Mouse (Mus musculus): Measurements from ENCODE around the gene Nxph4. TPM values are rescaled to one million over a fixed set of nuclear protein-coding genes. Genes with fewer than 3 reads are reported as not detected.

Gene Nxph4
- total and polyA plus RNA-seq, 3 experiments: 0.13 to 0.14 TPM; not detected in 1

GRCm38 (mm10) chr10:127520714-127521357, 13.5 kb downstream of the Nxph4 start:
- H3K4me1 ChIP-seq (ENCODE audit: control insufficient read depth in 1 of 2, insufficient read depth in 2 of 2): peaks cover 15 to 47% of the 10 kb centered on the region in 2 experiments
- H3K79me2 ChIP-seq (replicated peaks; ENCODE audit: control insufficient read depth, extremely low read depth, insufficient read depth, poor library complexity, severe bottlenecking): peaks cover 28% of the 10 kb centered on the region
- peak overlapping the region; percentile 92 for H3K9ac ChIP-seq (ENCODE audit: insufficient read depth, low read depth)
- peak overlapping the region; percentile 42 for H3K4me2 ChIP-seq (ENCODE audit: insufficient read depth, low read depth, poor library complexity, severe bottlenecking)
- peak overlapping the region; percentile 78 for H3K27ac ChIP-seq (ENCODE audit: insufficient read depth, low read depth)
- peak; percentile 54 for DNase-seq (ENCODE audit: extremely low read depth)
- dilution Hi-C loops (cut with MboI; ENCODE audit: extremely low pct_ligation_motif_present, extremely low pct_unique_long_range_greater_than_20kb, low sequenced_read_pairs): no loop called here
- in situ Hi-C loops (cut with MboI; ENCODE audit: low pct_ligation_motif_present, low pct_unique_long_range_greater_than_20kb, low sequenced_read_pairs): no loop called here
- H3K9me3 ChIP-seq (replicated peaks; ENCODE audit: low read length): no peaks in the 10 kb centered on the region
- H3K27me3 ChIP-seq (replicated peaks): peaks cover 16% of the 10 kb centered on the region
- H3K4me3 ChIP-seq (replicated peaks in 1 of 3; ENCODE audit: low read depth in 2 of 3, low read length in 2 of 3, poor library complexity in 1 of 3): peak overlapping the region; percentile 73 to 93 (median 85)
- H3K36me3 ChIP-seq (replicated peaks in 1 of 2; ENCODE audit: control insufficient read depth in 1 of 2, insufficient read depth in 1 of 2, low read length in 1 of 2): peaks cover 37 to 52% of the 10 kb centered on the region in 2 experiments
- 0 out of 2 replicates have a peak, but pooled peaks have one; percentile 16 for TF ChIP-seq TBP (conservative IDR thresholded peaks at IDR 0.05; ENCODE audit: low read depth, low read length)
- 0 out of 2 replicates have a peak, but pooled peaks have one; percentile 3 for TF ChIP-seq CHD2 (IDR thresholded peaks at IDR 0.05; ENCODE audit: low read length)
- no peak for TF ChIP-seq RAD21 (IDR thresholded peaks at IDR 0.05; ENCODE audit: low read depth, low read length)
- TF ChIP-seq BHLHE40 (IDR thresholded peaks at IDR 0.05; ENCODE audit: low read depth, low read length): peak; percentile 26; the same call in 1 of the 2 replicates

- peaks cover 28% of the 10 kb centered on the region for H3K79me2 ChIP-seq (replicated peaks; ENCODE audit: control insufficient read depth, extremely low read depth, insufficient read depth, poor library complexity, severe bottlenecking)
- no peaks in the 10 kb centered on the region for H3K9me3 ChIP-seq (replicated peaks; ENCODE audit: low read length)
- H3K27ac ChIP-seq (ENCODE audit: insufficient read depth, low read depth): no peak overlapping the region
- H3K36me3 ChIP-seq (replicated peaks in 1 of 2; ENCODE audit: control insufficient read depth in 1 of 2, insufficient read depth in 1 of 2, low read length in 1 of 2): peaks cover 37 to 57% of the 10 kb centered on the region in 2 experiments
- peaks cover 15% of the 10 kb centered on the region for H3K27me3 ChIP-seq (replicated peaks)
- peak overlapping the region; percentile 92 for H3K9ac ChIP-seq (ENCODE audit: insufficient read depth, low read depth)
- peak overlapping the region; percentile 73 to 93 (median 85) for H3K4me3 ChIP-seq (replicated peaks in 1 of 3; ENCODE audit: low read depth in 2 of 3, low read length in 2 of 3, poor library complexity in 1 of 3)
- DNase-seq (ENCODE audit: extremely low read depth): peak; percentile 48
- dilution Hi-C loops (cut with MboI; ENCODE audit: extremely low pct_ligation_motif_present, extremely low pct_unique_long_range_greater_than_20kb, low sequenced_read_pairs): no loop called here
- peak overlapping the region; percentile 42 for H3K4me2 ChIP-seq (ENCODE audit: insufficient read depth, low read depth, poor library complexity, severe bottlenecking)
- H3K4me1 ChIP-seq (ENCODE audit: control insufficient read depth in 1 of 2, insufficient read depth in 2 of 2): peaks cover 15 to 51% of the 10 kb centered on the region in 2 experiments
- TF ChIP-seq USF2 (conservative IDR thresholded peaks at IDR 0.05; ENCODE audit: low read depth, low read length) (no peak), TBP (conservative IDR thresholded peaks at IDR 0.05; ENCODE audit: low read depth, low read length) (no peak), USF1 (IDR thresholded peaks at IDR 0.05; ENCODE audit: low read depth, low read length) (no peak), KAT2A (IDR thresholded peaks at IDR 0.05; ENCODE audit: insufficient replicate concordance, low read length) (no peak), HCFC1 (IDR thresholded peaks at IDR 0.05; ENCODE audit: low read depth, low read length) (no peak), MAFK (IDR thresholded peaks at IDR 0.05; ENCODE audit: insufficient replicate concordance, low read length) (no peak)
- in situ Hi-C loops (cut with MboI; ENCODE audit: low pct_ligation_motif_present, low pct_unique_long_range_greater_than_20kb, low sequenced_read_pairs): no loop called here
Measured at GRCm38 (mm10) chr10:127519903-127520713, 14.3 kb downstream of the Nxph4 start.
